Mouse (Mus musculus) gastrocnemius, adult 2 months (tissue): ENCODE measurements at regions not wholly inside any gene's neighbourhood (a gene's known extent, or its start where the extent isn't known, plus 50 kb on each side); places are given as distances from the start of the nearest gene placed in this dataset.

Experiments used
- DNase-seq: peaks from one replicate; pipeline ENCODE4 v3.0.0; 2022
- H3K27ac ChIP-seq: fragments of 200-600 bp; 2 replicates; pipeline ENCODE4 v1.8.1; 2022; ENCODE audit warnings: mild to moderate bottlenecking
- H3K4me3 ChIP-seq: fragments of 200-600 bp; 2 replicates; pipeline ENCODE4 v1.8.1; 2022; ENCODE audit warnings: mild to moderate bottlenecking, moderate library complexity
- CTCF ChIP-seq: fragments of 200-600 bp; IDR thresholded peaks from 2 replicates; pipeline ENCODE4 v1.8.1; 2022; ENCODE audit warnings: antibody characterized with exemption, mild to moderate bottlenecking, moderate library complexity
- intact Hi-C: fragments of 180-260 bp; cut with DNase I; formaldehyde crosslinking; loops from one replicate; pipeline ENCODE4 v1.15.1; 2025

- H3K4me3 ChIP-seq: no peak overlapping the region
- TF ChIP-seq CTCF: no peak
- intact Hi-C loops: no loop called here
Observed at GRCm38 (mm10) chr14:62058100-62058499, 234.3 kb upstream of the Rnaseh2b start.

DNA sequence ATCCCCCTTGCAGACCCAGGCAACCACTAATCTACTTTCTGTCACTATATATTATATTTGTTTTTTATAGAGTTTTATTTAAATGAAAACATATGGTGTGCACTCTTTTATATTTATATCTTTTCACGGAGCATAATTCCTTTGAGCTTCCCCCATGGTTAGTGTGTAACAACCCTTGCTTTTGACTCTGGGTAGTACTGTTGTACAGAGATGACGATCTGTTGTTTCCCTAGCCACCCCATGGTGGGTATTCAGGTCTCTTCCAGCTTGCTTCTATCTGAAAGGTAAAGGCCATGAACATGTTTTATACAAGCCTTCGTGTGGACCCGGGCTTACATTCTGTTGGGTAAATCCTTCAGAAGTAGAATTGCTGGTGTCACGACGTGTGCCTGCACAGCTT is 221.2 kb upstream of the Rnaseh2b start:
- TF ChIP-seq CTCF: no peak
- H3K4me3 ChIP-seq: no peak overlapping the region
- no peak for DNase-seq
- no peak overlapping the region for H3K27ac ChIP-seq
- intact Hi-C loops: no loop called here

More at GRCm38 (mm10) chr14:62058100-62058499, 234.3 kb upstream of the Rnaseh2b start:
- DNase-seq: no peak
- no peak overlapping the region for H3K27ac ChIP-seq

- intact Hi-C loops: no loop called here
- H3K27ac ChIP-seq: no peak overlapping the region
- peak; percentile 12; the same call in 1 of the 2 replicates for TF ChIP-seq CTCF
- peak; percentile 38 for DNase-seq
- no peak overlapping the region for H3K4me3 ChIP-seq
Observed at GRCm38 (mm10) chr14:62084047-62084446, 208.3 kb upstream of the Rnaseh2b start.

DNA sequence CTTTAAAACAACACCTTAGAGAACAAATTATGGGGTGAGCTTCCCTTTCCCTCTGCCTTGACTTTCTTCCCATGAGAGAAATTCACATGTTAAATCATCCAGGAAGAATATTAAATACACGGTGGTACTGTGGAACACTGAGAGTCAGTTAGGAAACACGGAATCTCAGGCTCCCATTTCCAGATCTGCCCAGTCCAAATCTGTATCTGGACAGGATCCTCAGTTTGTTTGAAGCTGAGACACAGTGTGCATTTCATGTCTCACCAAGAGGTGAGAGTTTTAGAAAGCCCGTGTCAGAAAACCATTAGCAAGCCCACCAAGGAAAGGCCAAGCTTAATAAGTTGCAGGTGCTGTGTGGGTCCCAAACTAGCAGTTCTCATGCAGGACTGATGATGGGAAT is 204.2 kb upstream of the Rnaseh2b start:
- no peak for TF ChIP-seq CTCF
- intact Hi-C loops: no loop called here
- Histone ChIP-seq H3K4me3 (no peak overlapping the region), H3K27ac (no peak overlapping the region)
- DNase-seq: no peak

GRCm38 (mm10) chr14:62117532-62117931 is 174.9 kb upstream of the Rnaseh2b start:
- Histone ChIP-seq H3K27ac (no peak overlapping the region), H3K4me3 (no peak overlapping the region)
- TF ChIP-seq CTCF: no peak
- intact Hi-C loops: no loop called here
- no peak for DNase-seq

GRCm38 (mm10) chr14:62118542-62118953 is 173.8 kb upstream of the Rnaseh2b start:
- DNase-seq: no peak
- intact Hi-C loops: no loop called here
- no peak overlapping the region for H3K4me3 ChIP-seq
- H3K27ac ChIP-seq: no peak overlapping the region
- no peak for TF ChIP-seq CTCF

- no peak for DNase-seq
- H3K4me3 ChIP-seq: no peak overlapping the region
- no peak overlapping the region for H3K27ac ChIP-seq
- TF ChIP-seq CTCF: no peak
- intact Hi-C loops: no loop called here
Observed at GRCm38 (mm10) chr14:62128918-62129317, 163.5 kb upstream of the Rnaseh2b start.

DNA sequence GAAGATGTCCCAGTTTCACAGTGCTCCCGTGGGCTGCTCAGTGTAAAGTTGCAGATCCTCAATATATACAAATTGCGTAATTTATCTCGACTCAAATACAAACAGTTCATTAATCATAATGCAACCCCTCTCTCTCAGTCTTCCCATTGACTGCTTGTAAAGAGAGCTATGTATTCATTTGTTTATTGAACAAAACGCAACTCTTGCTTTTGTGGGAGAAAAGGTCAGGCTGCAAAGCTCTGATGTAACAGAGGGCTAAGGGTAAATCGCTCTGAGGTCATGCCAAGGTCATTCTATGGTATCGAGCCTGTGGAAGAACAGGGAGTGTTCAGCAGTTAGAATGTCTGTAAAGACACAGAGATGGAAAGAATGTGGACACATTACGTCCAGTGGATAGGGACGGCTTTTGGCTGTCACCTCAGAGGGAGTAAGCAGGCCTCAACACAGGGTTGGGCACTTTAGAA is 160.0 kb upstream of the Rnaseh2b start:
- DNase-seq: no peak
- no peak overlapping the region for H3K27ac ChIP-seq
- no peak overlapping the region for H3K4me3 ChIP-seq
- intact Hi-C loops: no loop called here
- TF ChIP-seq CTCF: no peak

DNA sequence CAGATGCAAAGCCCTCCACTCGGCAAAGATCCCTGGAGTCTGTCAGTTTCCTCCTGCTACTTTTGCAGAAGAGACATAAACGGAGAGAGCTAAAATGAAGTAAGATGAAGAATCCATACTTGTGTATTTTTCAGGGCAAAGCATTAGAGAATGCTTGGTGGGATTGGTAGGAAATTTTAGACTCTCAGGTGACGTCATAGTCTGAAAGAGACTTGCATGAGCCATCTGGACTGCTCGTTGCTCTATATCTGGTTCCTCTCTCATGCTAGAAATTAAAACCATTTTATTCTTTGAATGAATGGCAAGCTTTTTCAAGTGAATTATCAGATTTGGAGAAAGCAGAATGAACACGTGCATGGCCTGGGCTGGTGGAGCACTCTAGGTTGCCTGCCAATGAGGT is 154.4 kb upstream of the Rnaseh2b start:
- H3K4me3 ChIP-seq: no peak overlapping the region
- intact Hi-C loops: no loop called here
- H3K27ac ChIP-seq: no peak overlapping the region
- DNase-seq: no peak
- no peak for TF ChIP-seq CTCF

DNA sequence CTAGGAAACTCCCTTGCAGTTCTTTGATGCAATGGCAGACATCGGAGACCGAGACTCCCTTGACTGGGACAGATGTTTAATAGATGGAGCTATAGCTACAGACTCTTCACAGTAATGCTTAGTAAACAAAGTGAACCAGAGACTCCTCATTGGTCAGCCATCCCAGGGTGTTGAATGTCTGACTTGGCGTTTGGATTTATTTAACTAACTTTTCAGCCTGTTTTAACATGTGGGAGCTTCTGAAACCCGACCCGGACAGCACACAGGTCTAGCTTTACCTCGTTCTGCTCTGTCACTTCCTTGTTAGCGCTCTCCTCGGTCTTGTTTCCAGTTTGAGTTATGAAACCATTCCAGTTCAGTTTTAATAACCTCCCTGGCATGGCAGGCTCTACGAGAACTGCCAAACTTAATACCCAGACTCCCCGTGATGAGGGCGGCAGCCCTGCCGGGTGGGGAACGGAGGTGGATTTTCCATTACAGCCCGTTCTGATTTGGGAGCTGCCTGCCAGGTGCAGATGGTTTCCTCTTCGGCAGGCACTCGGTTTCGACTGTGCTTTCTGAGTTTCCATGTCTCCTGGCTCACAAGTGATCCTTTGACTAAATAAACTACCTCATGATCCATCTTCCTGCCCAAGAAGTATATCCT is 147.9 kb upstream of the Rnaseh2b start:
- Histone ChIP-seq H3K27ac (peak overlapping the region; percentile 54), H3K4me3 (peak overlapping the region; percentile 53)
- DNase-seq: peak; percentile 74
- intact Hi-C loops: loop anchor here (5.0 kb wide), 1 partner anchor 43 kb away; no protein-coding TSS in a partner anchor
- TF ChIP-seq CTCF: no peak

- intact Hi-C loops: no loop called here
- DNase-seq: no peak
- Histone ChIP-seq H3K4me3 (no peak overlapping the region), H3K27ac (no peak overlapping the region)
- TF ChIP-seq CTCF: no peak
Observed at GRCm38 (mm10) chr14:62157038-62157716, 135.2 kb upstream of the Rnaseh2b start.

DNA sequence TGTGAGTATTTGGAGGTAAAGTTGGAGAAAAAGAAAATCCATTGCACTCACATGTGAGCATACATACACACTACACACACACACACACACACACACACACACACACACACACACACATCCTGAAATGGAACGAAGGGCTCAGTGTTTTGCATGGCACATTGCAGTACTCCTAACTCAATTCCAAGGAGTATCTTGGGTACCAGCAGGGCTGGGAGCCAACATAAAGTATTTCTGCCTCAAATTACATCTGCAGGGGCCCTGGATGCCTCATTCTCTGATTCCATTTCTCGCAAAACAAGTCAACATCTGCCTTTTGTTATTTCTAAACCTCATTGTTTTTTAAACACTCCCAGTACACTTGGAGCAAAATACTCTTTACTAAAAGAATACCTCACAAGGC is 132.7 kb upstream of the Rnaseh2b start:
- Histone ChIP-seq H3K4me3 (no peak overlapping the region), H3K27ac (no peak overlapping the region)
- DNase-seq: no peak
- intact Hi-C loops: no loop called here
- no peak for TF ChIP-seq CTCF

GRCm38 (mm10) chr14:62163120-62163796 is 129.1 kb upstream of the Rnaseh2b start:
- H3K4me3 ChIP-seq: no peak overlapping the region
- DNase-seq: peak; percentile 54
- no peak overlapping the region for H3K27ac ChIP-seq
- intact Hi-C loops: no loop called here
- TF ChIP-seq CTCF: no peak
